Mouse (Mus musculus) lung, postnatal 0 days (tissue): ENCODE results near the gene Trank1. TPM values are rescaled to one million over a fixed set of nuclear protein-coding genes. Genes with fewer than 3 reads are reported as not detected.
A peak's percentile ranks its signal among the peaks of the same experiment; 100 is the strongest.

Experiments
- ATAC-seq: fragments of 200-750 bp; cut with Nextera tagmentation; 2 replicates; pipeline ENCODE4 v1.8.0; 2017; ENCODE audit warnings: moderate library complexity
- DNase-seq: peaks from one replicate; pipeline ENCODE4 v3.0.0-alpha.2; 2016; ENCODE audit warnings: low spot score
- H3K27ac ChIP-seq: fragments of 300-500 bp; sonication (generic); 2 replicates; pipeline ENCODE4 v1.5.1; 2014; ENCODE audit warnings: antibody characterized with exemption, mild to moderate bottlenecking, low read length, mixed read lengths
- H3K27me3 ChIP-seq: fragments of 300-500 bp; sonication (generic); replicated peaks from 2 replicates; pipeline ENCODE4 v1.6.1; 2014; ENCODE audit warnings: low read length, mixed read lengths; ENCODE audit not compliant: insufficient read depth
- H3K36me3 ChIP-seq: fragments of 300-500 bp; sonication (generic); 2 replicates; pipeline ENCODE4 v1.6.1; 2014; ENCODE audit warnings: low read length, mixed read lengths; ENCODE audit not compliant: insufficient read depth
- H3K4me1 ChIP-seq: fragments of 300-500 bp; sonication (generic); 2 replicates; pipeline ENCODE4 v1.6.1; 2014; ENCODE audit warnings: antibody characterized with exemption, low read depth, low read length, mixed read lengths; ENCODE audit not compliant: insufficient read depth
- H3K4me2 ChIP-seq: fragments of 300-500 bp; sonication (generic); replicated peaks from 2 replicates; pipeline ENCODE4 v1.6.1; 2014; ENCODE audit warnings: low read depth, mild to moderate bottlenecking, low read length, moderate library complexity, mixed read lengths
- H3K4me3 ChIP-seq: fragments of 300-500 bp; sonication (generic); 2 replicates; pipeline ENCODE4 v1.5.1; 2014; ENCODE audit warnings: low read depth, low read length
- H3K9ac ChIP-seq: fragments of 300-500 bp; sonication (generic); replicated peaks from 2 replicates; pipeline ENCODE4 v1.6.1; 2014; ENCODE audit warnings: low read depth, mild to moderate bottlenecking
- H3K9me3 ChIP-seq: fragments of 300-500 bp; sonication (generic); 2 replicates; pipeline ENCODE4 v1.6.1; 2016; ENCODE audit warnings: low read length, mixed read lengths
- CTCF ChIP-seq: IDR thresholded peaks from 2 replicates; pipeline ENCODE4 v1.5.1; 2016; ENCODE audit warnings: antibody characterized with exemption, mild to moderate bottlenecking
- EP300 ChIP-seq: IDR thresholded peaks from 2 replicates; pipeline ENCODE4 v1.6.1; 2016; ENCODE audit warnings: antibody characterized with exemption, mild to moderate bottlenecking, control low read depth
- WGBS: fragments of 180-500 bp; shearing (Covaris S2); extraction: QIAGEN DNeasy Blood & Tissue Kit; methylation state at CpG from one replicate; pipeline ENCODE4 v1.1.7; 2014; 5-methylcytosine and 5-hydroxymethylcytosine counted together
- polyA plus RNA-seq: library from polyadenylated mRNA; unstranded; fragments of >200 nt; fragmentation: Nextera tagmentation; extraction: Ambion mirVana; gene quantifications from 2 replicates; pipeline ENCODE4 v1.2.1, GENCODE M21; 2015

The Trank1 gene
- polyA plus RNA-seq, 1 experiment from 2014 or later: 0.08 TPM

GRCm38 (mm10) chr9:111403159-111403558 is 91.6 kb downstream of the Trank1 start:
- no peak for DNase-seq
- Histone ChIP-seq H3K4me3 (no peak overlapping the region), H3K4me1 (no peaks in the 10 kb centered on the region), H3K4me2 (no peak overlapping the region), H3K9ac (no peak overlapping the region), H3K27me3 (no peaks in the 10 kb centered on the region), H3K9me3 (no peaks in the 10 kb centered on the region), H3K36me3 (no peaks in the 10 kb centered on the region), H3K27ac (no peak overlapping the region)
- no peak for ATAC-seq
- WGBS: 87% methylated on average over 4 of the region's 4 CpGs
- TF ChIP-seq EP300 (no peak), CTCF (no peak)

- Histone ChIP-seq H3K4me1 (no peaks in the 10 kb centered on the region), H3K4me2 (no peak overlapping the region), H3K9ac (no peak overlapping the region), H3K27ac (no peak overlapping the region), H3K9me3 (no peaks in the 10 kb centered on the region), H3K36me3 (no peaks in the 10 kb centered on the region), H3K27me3 (no peaks in the 10 kb centered on the region), H3K4me3 (no peak overlapping the region)
- DNase-seq: no peak
- no peak for TF ChIP-seq CTCF
- TF ChIP-seq EP300: no peak
- no peak for ATAC-seq
- 77% methylated on average over 12 of the region's 12 CpGs for WGBS
These were observed 93.0 kb downstream of the Trank1 start for GRCm38 (mm10) chr9:111404346-111405079.

GRCm38 (mm10) chr9:111405080-111405428 is 93.5 kb downstream of the Trank1 start:
- Histone ChIP-seq H3K27me3 (no peaks in the 10 kb centered on the region), H3K4me3 (no peak overlapping the region), H3K4me1 (no peaks in the 10 kb centered on the region), H3K9me3 (no peaks in the 10 kb centered on the region), H3K36me3 (no peaks in the 10 kb centered on the region), H3K4me2 (no peak overlapping the region), H3K9ac (no peak overlapping the region), H3K27ac (no peak overlapping the region)
- ATAC-seq: no peak
- no peak for DNase-seq
- TF ChIP-seq EP300 (no peak), CTCF (no peak)
- WGBS: 82% methylated on average over 6 of the region's 6 CpGs

GRCm38 (mm10) chr9:111408012-111408411 is 96.5 kb downstream of the Trank1 start:
- no peak overlapping the region for H3K4me3 ChIP-seq
- peak; percentile 64 for ATAC-seq

GRCm38 (mm10) chr9:111408427-111408826 is 96.9 kb downstream of the Trank1 start:
- no peaks in the 10 kb centered on the region for H3K4me1 ChIP-seq
- no peak overlapping the region for H3K4me3 ChIP-seq
- DNase-seq (no peak), ATAC-seq (no peak)
- WGBS: 55% methylated on average over 10 of the region's 10 CpGs
- no peaks in the 10 kb centered on the region for H3K36me3 ChIP-seq
- H3K27ac ChIP-seq: no peak overlapping the region
- no peaks in the 10 kb centered on the region for H3K27me3 ChIP-seq
- no peak overlapping the region for H3K9ac ChIP-seq
- no peaks in the 10 kb centered on the region for H3K9me3 ChIP-seq
- TF ChIP-seq EP300: no peak
- no peak for TF ChIP-seq CTCF
- H3K4me2 ChIP-seq: no peak overlapping the region

More at GRCm38 (mm10) chr9:111408012-111408411, 96.5 kb downstream of the Trank1 start:
- DNase-seq: peak; percentile 51
- Histone ChIP-seq H3K36me3 (no peaks in the 10 kb centered on the region), H3K4me2 (no peak overlapping the region), H3K27ac (no peak overlapping the region), H3K4me1 (no peaks in the 10 kb centered on the region), H3K9ac (no peak overlapping the region), H3K9me3 (no peaks in the 10 kb centered on the region), H3K27me3 (no peaks in the 10 kb centered on the region)
- WGBS: 54% methylated on average over 6 of the region's 6 CpGs
- no peak for TF ChIP-seq CTCF
- TF ChIP-seq EP300: no peak

GRCm38 (mm10) chr9:111412471-111413160 is 101.1 kb downstream of the Trank1 start:
- H3K9ac ChIP-seq: no peak overlapping the region

More at GRCm38 (mm10) chr9:111412471-111413160, 101.1 kb downstream of the Trank1 start:
- no peak for ATAC-seq
- no peaks in the 10 kb centered on the region for H3K27me3 ChIP-seq
- H3K27ac ChIP-seq: no peak overlapping the region
- no peaks in the 10 kb centered on the region for H3K36me3 ChIP-seq
- DNase-seq: no peak
- H3K4me1 ChIP-seq: no peaks in the 10 kb centered on the region
- H3K9me3 ChIP-seq: no peaks in the 10 kb centered on the region
- H3K4me3 ChIP-seq: no peak overlapping the region
- no peak overlapping the region for H3K4me2 ChIP-seq
- TF ChIP-seq EP300 (no peak), CTCF (no peak)
- WGBS: 70% methylated on average over 16 of the region's 16 CpGs
